Mouse (Mus musculus) retina, embryonic 14.5 days (tissue): Measurements from ENCODE around the gene Baz2b.
A peak's percentile ranks its signal among the peaks of the same experiment; 100 is the strongest.

Experiments used
- DNase-seq: peaks from one replicate; pipeline ENCODE4 v3.0.0-alpha.2; 2015; ENCODE audit warnings: low spot score

Gene Baz2b

DNA sequence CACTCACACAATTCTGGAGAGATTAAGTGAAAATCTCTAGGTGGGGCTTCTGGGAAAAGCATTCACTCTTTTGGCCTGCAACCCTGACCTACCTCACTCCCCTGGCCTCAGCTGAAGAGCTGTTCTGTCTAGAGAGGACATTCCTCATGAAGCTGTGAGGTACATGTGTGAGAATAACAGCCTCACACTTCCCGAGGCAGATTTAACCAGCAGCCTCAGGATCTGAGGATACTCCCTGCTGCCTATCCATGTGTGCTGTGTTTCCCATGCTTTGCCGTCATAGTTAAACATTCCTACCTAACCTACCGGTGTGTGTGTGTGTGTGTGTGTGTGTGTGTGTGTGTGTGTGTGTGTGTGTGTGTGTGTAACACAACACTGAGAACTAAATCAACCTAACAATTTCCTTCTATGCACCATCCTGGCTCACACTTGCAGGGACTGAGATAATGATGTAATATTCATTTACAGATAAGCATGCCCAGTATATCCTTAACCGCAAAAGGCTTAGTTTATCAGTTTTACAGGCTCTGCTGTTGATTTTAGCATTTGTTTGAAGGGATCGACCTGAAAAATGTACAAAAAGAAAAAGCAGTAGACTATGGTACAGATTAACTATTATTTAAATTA, 206.5 kb downstream of the Baz2b start:
- DNase-seq: no peak

DNA sequence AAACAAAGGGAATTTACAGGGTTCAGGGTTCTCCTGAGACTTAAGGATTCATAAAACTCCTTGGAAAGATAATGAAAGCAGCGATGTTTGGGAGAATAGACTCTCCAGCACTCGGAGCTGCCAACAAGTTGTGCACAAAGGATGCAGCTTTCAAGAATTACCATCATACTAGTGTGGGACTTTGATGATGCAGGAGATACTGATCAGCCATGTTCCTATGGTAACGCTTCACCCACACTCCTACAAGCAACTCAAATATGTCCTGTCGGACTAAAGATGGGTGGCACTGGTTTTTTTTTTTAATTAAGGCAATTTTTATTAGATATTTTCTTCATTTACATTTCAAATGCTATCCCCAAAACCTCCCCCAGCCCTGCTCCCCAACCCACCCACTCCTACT, 209.4 kb downstream of the Baz2b start:
- DNase-seq: no peak

DNA sequence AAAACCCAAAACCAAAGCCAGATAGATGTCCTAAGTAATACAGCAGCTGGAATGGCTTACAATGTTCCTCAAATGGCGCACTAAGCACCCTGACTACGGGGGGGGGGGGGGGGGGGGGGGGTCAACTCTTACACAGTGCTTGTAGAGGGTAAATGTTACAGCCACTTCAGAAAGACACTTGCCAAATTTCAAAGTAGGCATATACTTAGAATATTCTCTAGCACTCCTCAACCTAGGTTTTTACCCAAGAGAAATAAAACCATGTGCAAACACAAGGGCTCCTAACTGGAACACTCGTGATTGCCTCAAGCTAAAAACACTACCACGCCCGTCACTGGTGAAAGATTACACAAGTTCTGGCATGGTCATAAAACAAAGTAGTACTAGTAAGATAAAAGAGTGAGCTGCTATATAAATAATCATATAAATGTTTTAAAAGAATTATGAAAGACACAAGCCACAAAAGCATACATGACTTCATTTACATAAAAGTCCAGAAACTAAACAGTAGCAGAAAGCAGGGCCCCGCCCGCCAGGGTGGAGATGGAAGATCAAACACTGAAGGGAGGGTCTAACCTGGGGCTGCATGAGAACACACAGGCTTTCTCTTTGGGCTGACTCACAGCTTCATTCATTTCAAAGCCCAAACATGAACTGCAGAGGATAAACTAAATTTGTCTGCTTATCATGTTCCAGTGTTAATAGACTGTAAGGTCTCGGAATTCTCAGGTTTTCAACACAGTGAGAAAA, 212.0 kb downstream of the Baz2b start:
- DNase-seq: no peak

DNA sequence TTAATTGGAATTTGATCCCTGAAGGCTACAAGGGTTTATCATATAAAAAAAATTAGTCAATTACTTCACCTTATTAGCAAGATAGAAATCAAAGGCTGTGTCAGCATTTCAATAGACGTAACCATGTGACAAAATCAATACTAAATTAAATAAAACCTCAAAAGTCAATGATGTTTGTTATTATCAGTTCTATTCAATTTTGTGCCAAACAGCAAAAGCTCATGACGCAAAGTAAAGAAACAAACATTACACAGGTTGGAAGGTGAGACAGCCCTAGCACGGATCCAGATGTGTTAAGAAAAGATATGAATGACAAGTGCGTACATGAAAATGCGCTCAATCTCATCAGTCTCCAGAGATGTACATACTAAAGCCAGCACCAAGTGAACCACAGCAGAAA, 212.7 kb downstream of the Baz2b start:
- no peak for DNase-seq

DNA sequence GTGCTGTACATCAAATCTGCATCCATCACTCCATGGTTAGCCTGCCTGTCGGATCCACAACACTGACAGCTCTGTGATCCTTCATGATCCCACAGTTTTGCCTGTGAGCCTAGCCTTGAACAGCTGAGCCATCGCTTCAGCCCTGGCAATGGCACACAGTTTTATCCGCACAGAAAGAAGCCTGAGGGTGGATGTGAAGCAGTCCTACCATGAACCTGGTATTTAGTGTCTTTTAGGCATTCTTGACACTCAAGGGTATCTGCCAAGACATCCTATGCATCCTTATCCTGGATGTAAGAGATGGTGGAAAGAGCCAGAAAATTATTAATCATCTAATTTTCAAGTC, 216.5 kb downstream of the Baz2b start:
- no peak for DNase-seq

DNA sequence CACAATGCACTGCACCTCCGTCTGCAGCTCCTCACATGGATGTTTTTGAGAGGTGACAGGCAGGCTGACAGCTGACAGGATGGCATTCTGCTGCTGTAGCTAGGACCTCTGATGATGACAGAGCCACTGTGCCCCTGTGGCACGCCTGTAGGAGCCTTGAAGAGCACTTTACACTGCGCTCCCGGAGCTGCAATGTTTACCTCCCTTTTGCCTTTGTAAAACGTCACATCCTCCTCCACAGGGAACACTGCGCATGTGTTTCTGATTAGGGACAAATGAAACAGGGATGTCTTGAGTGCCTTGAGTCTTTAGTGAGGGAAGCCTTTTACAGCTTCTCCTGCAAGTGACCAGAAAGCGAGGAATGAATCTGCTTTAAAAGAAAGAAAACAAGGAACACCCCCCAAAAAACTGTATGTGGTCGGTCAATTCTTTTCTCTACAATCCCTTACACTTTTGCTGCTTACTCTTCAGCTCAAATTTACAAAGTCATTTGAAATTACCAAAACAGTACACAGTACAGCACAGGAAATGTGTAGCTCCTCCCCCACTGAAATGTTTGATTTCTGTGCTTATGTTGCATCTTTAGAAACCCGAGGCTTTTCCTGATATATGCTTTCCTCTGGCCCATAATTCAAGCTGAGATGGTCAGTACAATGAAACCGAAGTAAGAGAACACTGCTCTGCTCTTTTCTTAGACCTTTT, 217.0 kb downstream of the Baz2b start:
- DNase-seq: no peak

DNA sequence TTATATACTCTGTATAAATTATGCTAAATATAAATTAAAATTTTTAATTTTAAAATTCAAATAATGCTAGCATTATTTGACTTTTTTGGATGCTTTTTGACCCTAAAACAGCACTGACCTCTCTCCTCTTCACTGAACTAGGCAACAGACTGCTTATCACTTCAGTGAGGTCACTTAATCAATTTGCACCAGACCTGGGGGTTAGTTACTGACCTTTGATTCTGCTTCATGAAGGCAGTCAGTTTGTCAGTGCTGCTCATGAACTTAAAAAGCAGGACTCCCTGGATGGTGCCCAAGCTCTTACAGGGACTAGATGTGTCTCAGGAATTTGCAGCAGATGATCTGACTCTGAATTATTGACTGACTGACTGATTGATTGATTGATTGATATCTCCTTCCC, 217.9 kb downstream of the Baz2b start:
- no peak for DNase-seq

DNA sequence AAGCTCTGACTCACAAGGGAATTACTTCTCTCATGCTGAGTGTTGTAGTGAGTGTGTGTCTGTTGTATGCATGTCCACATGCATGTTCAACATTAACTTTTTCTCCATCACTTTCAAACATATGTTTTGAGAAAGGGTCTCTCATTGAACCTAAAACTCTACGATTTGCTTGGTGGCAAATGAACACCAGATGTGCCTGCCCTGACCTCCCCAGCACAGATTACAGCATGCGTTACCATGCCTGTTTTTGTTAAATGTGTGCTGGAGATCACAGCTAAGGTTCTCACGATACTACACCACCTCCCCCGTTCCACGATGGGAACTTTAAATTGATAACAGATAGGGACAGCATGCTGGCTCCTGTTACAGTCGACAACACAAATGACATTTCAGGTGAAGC, 222.1 kb downstream of the Baz2b start:
- no peak for DNase-seq

DNA sequence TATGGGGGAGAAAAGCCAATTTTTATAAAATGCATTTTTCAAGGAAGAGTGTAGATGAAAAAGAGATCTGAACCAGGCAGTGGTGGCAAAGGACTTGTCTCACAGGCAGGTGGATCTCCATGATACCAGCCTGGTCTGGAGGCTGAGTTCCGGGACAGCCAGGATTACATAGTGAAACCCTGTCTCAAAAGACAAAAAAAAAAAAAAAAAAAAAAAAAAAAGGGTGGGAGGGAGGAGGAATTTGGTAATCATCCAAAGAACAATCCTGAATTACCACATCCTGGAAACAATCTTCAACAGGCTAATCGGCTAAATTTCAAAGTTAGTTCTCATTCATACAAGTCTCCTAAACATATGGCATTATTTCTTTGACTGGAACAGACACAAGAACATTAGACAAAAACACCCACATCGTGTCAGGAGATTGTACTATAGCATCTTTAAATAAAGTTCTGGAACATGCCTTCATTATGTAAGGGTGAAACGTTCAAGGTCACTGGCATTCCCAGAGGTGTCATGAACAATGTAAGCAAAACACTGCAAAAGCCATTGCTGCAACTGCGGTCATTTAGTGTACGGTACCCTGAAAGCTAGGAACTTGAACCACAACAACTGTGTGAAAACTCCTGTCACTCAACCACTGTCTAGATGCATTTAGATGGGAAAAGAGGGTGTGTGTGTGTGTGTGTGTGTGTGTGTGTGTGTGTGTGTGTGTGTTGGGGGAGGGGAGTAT, 230.0 kb downstream of the Baz2b start:
- DNase-seq: no peak

DNA sequence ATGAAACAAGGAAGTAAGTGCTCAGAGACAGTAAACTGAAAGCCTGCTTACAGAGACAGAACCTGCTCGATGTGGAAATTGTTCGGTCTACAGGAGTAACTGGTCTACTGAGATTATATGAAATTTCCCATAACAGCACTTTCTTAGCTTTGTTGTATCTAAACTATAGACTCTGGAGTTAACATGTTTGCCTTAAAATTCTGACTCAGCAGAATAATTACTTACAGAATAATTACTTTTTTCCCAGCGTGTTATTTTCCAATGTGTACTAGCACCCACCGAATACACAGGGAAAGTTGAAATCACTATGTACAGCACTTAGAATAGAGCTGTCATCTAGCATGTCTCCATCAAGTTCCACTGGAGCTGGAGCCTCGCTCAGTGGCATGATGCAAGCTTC, 233.0 kb downstream of the Baz2b start:
- no peak for DNase-seq

DNA sequence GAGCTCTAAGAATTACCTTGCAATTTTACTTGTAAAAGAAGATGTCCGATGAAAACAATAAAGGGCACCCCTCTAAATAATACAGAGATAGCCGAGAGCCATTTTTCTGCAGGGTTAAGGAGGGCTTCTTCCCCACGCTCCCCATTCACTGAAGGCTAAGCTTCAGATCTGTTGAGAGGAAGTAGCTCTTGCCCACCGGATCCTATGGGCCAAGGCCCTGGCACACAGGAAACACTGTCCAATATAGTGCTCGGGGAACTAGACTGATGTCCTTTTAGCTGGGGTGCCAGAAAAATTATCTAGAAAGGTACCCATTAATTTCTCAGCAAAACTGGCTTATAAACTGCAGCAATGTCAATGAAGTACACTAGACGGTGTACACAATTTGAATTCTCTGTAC, 233.9 kb downstream of the Baz2b start:
- no peak for DNase-seq

DNA sequence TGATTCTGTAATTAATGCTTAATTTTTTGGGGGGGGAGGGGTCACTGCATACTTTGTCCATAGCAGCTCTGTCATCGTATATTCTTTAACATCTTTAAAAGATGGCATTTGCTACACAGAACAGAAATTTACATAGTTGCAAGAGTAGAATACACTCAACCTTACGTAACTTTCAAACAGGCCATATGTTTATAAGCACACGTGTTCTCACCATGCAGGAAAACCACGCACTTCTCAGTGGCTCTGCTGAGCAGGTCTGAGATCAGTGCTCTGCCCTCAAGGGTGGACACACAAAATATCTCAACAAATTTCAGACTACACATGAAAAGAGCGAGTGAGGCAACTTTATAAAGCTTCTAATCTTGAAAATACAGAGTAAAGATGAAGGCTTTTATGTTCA, 235.7 kb downstream of the Baz2b start:
- no peak for DNase-seq

DNA sequence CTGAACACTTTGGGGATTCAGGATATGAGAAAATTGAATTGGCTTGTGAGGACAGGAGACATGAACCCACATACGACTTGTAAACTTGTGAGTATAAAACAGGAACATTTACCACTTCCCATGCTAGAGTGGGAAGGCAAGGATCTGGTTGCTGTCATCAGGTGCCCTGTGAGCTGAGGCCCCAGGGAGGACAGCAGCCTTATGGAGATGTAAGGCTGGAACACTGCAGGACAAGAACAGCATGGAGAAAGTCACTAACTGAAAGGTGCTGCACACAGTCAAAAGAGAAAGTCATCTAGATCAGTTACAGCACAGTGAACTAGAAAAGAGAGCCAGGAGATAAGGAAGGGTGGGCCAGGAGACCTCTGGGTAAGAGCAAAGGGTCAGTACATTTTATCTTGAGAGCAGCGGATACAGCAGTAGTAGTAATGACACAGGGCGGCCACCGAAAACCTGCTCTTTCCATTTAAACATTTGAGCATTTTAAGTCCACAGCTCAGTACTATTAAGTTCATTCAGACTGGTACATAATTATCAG, 236.5 kb downstream of the Baz2b start:
- no peak for DNase-seq

DNA sequence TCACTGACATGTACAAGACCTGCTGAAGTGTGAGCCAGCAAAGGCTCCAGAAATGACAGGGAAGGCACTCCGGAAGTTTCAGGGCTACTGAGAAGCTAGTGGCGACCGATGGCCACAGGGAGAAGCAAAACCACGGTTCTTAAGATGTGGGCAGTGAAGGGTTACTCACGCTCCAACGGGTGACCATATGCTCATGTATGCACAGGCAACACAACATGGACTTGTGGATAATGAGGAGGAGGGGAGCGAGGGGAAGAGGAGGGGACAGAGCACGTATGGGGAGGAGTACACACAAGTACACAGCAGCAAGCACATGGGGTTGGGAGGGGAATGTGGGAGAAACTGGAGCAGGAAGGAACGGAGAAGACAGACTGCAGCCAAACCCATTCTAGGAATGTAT, 239.1 kb downstream of the Baz2b start:
- peak; percentile 55 for DNase-seq

DNA sequence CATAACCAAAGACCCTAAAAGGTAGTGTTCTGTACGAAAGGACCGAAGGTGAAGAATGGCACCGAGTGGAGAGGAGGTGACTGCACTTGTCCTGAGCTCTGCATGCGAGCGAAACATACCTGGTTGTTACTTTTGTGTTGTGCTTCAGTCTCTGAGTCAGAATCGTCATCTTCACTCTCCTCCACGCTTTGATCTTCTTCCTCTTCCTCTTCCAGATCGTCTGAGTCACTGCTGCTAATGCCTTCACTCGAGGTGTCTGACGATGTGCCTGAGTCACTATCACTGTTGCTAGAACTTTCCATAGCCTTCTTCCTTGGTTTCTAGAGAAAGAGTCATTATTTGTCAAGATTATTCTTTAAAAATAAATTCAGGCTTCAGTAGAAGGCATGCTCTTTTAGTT, 240.5 kb downstream of the Baz2b start:
- no peak for DNase-seq

DNA sequence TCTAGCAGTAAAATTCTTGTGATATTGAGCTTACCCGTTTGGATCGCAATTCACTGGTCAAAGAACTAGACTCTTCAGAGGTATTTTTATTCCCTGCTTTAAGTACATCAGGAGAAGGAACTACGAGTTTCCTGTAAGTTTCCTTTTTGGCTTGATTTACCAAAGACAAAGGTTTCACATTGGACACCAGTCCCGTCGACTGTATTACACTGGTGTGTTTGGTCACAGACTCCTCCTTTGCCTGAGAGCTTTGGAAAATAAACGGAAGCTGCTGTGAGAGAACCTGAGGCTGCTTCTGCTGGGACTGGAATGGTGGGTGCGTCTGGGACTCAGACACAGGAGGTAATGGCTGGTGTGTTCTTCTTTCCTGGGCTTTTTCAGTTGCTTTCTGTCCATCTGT, 241.0 kb downstream of the Baz2b start:
- DNase-seq: no peak

DNA sequence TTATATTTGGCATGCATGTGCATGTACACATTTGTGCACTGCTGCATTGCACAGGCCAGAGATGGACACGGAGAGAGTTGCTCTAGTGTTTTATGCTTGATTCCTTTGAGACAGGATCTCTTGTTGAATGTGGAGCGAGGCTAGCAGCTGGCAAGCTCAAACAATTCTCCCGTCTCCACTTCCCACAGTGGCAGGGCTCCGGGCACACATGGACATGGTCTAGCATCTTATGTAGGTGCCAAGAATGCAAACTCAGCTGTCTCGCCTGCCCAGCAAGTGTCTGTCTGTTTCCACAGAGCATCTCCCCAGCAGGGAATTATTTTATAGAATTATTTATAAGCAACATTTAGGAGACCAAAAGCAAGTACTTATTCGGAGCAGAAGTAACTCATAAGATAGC, 243.2 kb downstream of the Baz2b start:
- DNase-seq: no peak

DNA sequence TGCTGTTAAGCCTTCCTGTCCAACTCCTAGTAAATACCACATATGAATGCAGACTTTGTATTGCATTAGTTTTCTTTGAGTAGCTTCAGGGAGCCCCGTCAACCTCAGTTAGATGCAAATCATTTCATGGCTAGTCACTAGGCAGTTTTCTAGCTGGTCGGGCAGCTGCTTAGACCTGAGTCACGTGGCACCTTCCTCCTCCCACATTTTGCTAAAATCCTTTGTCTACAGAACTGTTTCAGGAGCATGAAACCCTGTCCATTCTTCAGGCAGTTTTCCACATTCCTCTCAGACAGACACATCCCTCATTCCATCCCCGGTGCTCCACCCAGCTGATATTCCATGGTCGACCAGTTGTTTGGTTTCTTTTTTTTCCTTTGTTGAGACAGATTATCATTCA, 246.6 kb downstream of the Baz2b start:
- DNase-seq: no peak

DNA sequence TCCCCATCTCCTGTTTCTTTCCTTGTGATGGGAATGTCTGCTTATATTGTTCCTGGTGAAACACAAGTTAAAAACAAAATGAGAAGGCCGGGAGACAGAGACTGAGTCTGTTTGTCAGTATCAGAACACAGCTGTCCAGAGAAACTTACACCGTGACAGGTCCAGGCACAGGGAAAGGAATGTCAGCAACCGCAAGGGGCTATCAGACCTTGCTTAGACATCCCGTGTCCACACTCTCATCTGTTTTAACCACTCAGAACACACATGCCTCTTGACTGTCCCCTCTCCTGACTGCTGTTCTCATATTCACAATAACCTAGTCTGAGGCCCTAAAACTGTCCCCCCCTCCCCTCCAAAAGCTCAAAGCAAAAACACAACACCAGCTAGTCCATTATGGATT, 247.1 kb downstream of the Baz2b start:
- no peak for DNase-seq

DNA sequence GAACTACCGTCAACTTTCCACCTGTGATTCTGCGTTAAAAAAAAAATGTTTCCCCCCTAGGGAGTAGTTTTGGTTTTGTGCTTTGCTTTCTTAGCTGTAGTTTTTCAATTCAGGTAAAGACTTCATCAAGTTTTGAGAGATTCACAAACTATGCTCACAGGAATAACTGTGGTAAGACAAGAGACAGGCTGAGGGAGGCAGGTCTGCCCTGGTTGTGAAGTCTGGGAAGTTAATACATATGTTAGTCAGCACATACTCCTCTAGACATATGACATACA, 249.2 kb downstream of the Baz2b start:
- no peak for DNase-seq

DNA sequence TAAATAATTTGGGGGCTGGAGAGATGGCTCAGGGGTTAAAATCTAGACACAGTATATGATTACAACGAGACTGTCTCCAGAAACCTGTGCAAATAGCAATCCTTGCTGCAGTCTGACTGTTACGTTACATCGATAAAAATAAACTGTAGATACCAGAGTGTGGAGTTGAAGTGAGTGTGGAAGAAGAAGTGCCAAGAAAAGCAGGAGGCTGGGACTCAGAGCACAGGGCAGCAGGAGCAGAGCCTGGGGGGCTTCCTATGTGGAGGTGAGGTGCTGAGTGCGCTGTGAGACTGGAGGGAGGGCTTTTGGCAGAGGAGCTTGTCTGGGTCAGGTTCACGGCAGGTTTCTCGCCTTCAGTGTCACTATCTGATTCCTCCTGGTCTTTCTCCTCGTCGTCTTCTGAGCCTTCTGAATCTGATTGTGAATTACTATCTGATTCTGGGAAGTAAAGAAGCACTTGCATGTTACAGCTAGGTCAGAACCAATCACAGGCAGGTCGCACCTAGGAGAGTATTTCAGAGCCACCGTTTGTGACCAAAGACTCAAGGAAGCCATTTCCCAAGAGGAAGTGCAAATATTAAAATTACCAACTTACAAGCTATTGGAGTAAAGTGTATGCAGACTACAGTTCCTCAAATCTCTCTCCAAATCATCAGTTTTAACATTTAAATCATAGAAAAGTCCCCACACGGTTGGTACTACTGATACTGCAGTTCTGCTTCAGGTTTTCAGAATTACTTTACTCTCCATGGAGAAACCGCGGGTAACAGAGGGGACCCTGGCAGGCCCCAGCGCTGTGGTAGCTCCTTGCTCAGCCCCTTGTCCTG, 249.8 kb downstream of the Baz2b start:
- no peak for DNase-seq

DNA sequence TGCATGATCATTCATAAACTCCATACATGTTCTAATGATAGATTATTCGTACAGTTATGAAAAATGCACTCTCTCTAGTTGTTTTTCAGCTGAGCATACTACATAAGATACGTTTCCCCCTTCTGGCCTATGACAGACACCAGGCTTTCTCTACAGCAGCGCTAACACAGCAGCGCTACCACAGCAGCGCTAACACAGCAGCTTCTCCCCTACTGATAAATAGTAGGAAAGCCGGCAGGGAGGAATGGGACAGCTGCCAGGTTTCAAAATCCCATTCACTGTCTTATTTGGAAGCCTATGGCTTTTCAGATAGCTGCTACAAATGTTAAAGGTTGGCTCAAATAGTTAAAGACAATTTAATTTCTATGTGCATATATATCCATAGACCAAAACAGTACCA, 251.1 kb downstream of the Baz2b start:
- no peak for DNase-seq
